Mouse (Mus musculus) forebrain, embryonic 12.5 days (tissue): ENCODE results near the gene Eef1akmt3. TPM values are rescaled to one million over a fixed set of nuclear protein-coding genes. Genes with fewer than 3 reads are reported as not detected.
"Not testable (repeated sequence)": the region's sequence is repeated elsewhere in the genome, so short reads cannot be mapped to it uniquely, and the experiment has no call there.

ENCODE experiments used
- ATAC-seq: fragments of 200-750 bp; cut with Nextera tagmentation; 2 replicates; pipeline ENCODE4 v1.8.0; 2017; ENCODE audit warnings: moderate TSS enrichment; ENCODE audit not compliant: low FRiP score
- H3K27ac ChIP-seq: fragments of 300-500 bp; sonication (generic); 2 replicates; pipeline ENCODE4 v1.5.1; 2016; ENCODE audit warnings: mild to moderate bottlenecking
- H3K27me3 ChIP-seq: fragments of 300-500 bp; sonication (generic); 2 replicates; pipeline ENCODE4 v1.6.1; 2016; ENCODE audit warnings: mild to moderate bottlenecking
- H3K36me3 ChIP-seq: fragments of 300-500 bp; sonication (generic); replicated peaks from 2 replicates; pipeline ENCODE4 v1.6.1; 2016; ENCODE audit warnings: mild to moderate bottlenecking
- H3K4me1 ChIP-seq: fragments of 300-500 bp; sonication (generic); 2 replicates; pipeline ENCODE4 v1.6.1; 2016
- H3K4me2 ChIP-seq: fragments of 300-500 bp; sonication (generic); 2 replicates; pipeline ENCODE4 v1.6.1; 2016; ENCODE audit warnings: mild to moderate bottlenecking, moderate library complexity
- H3K4me3 ChIP-seq: fragments of 300-500 bp; sonication (generic); replicated peaks from 2 replicates; pipeline ENCODE4 v1.5.1; 2016; ENCODE audit warnings: mild to moderate bottlenecking
- H3K9ac ChIP-seq: fragments of 300-500 bp; sonication (generic); 2 replicates; pipeline ENCODE4 v1.6.1; 2016; ENCODE audit warnings: mild to moderate bottlenecking
- H3K9me3 ChIP-seq: fragments of 300-500 bp; sonication (generic); 2 replicates; pipeline ENCODE4 v1.6.1; 2016
- WGBS: fragments of 180-500 bp; shearing (Covaris S2); methylation state at CpG from one replicate; pipeline ENCODE4 v1.1.7; 2016; 5-methylcytosine and 5-hydroxymethylcytosine counted together
- polyA plus RNA-seq: library from polyadenylated mRNA; unstranded; fragments of >200 nt; fragmentation: Nextera tagmentation; extraction: Ambion mirVana; gene quantifications from 2 replicates; pipeline ENCODE4 v1.2.1, GENCODE M21; 2016

Eef1akmt3 gene
- polyA plus RNA-seq, 1 experiment from 2014 or later, result 0.20 TPM

DNA sequence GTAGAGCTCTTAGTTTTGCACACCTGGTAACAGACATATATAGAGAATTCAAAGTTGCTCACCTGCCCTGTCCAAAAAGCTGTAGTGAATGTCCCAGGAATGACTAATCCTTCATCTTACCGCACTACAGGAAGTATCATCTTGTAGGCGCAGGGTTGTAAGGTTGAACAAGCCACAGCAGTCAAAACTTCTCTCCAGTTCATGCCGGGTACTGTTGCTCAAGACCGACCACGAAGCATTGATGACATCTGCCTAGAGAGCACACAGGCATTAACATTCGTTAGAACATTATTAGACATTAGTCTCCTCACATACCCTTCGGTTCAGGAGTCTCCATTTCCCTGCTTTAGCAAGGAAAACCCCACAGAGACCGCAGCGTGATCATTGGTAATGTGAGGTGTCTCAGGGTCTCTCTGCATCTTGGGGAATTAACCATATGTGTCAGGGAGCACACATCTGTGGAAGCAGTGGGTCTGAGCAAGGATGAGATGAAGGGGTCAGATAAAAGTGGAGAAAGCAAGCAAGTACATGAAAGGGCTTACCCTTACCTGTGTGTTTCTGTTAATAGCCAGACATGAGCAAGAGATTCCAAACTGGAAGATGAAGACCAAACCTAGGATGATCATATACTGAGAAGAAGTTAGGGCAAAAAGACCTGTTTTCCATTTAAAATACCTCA lies 27.2 kb upstream of the Eef1akmt3 start:
- H3K9me3 ChIP-seq, result no peaks in the 10 kb centered on the region

GRCm38 (mm10) chr10:127066519-127067018 lies 25.3 kb upstream of the Eef1akmt3 start:
- ATAC-seq, result no peak
- peaks cover 42% of the 10 kb centered on the region for H3K36me3 ChIP-seq
- no peak overlapping the region for H3K9ac ChIP-seq
- no peak overlapping the region for H3K4me3 ChIP-seq
- peaks cover 55% of the 10 kb centered on the region for H3K4me1 ChIP-seq
- 90% methylated on average over 14 of the region's 14 CpGs for WGBS
- no peaks in the 10 kb centered on the region for H3K27me3 ChIP-seq
- no peak overlapping the region for H3K4me2 ChIP-seq
- no peaks in the 10 kb centered on the region for H3K9me3 ChIP-seq
- H3K27ac ChIP-seq, result peak overlapping the region; percentile 38; the same call in 1 of the 2 replicates

More for the DNA sequence above, 27.2 kb upstream of the Eef1akmt3 start:
- Histone ChIP-seq H3K36me3 (peaks cover 42% of the 10 kb centered on the region), H3K4me3 (peak overlapping the region; percentile 62), H3K27me3 (no peaks in the 10 kb centered on the region), H3K9ac (peak overlapping the region; percentile 80; the same call in 1 of the 2 replicates), H3K4me1 (peaks cover 46% of the 10 kb centered on the region), H3K27ac (peak overlapping the region; percentile 96; the same call in 1 of the 2 replicates), H3K4me2 (peak overlapping the region; percentile 97)
- no peak for ATAC-seq
- 78% methylated on average over 9 of the region's 9 CpGs for WGBS

- peaks cover 42% of the 10 kb centered on the region for H3K36me3 ChIP-seq
- H3K4me3 ChIP-seq, result no peak overlapping the region
- WGBS, result 88% methylated on average over 9 of the region's 9 CpGs
- ATAC-seq, result no peak
- H3K27ac ChIP-seq, result no peak overlapping the region
- H3K9ac ChIP-seq, result no peak overlapping the region
- no peaks in the 10 kb centered on the region for H3K9me3 ChIP-seq
- H3K27me3 ChIP-seq, result no peaks in the 10 kb centered on the region
- peaks cover 56% of the 10 kb centered on the region for H3K4me1 ChIP-seq
- H3K4me2 ChIP-seq, result no peak overlapping the region
Measured at GRCm38 (mm10) chr10:127065981-127066380, 24.7 kb upstream of the Eef1akmt3 start.

DNA sequence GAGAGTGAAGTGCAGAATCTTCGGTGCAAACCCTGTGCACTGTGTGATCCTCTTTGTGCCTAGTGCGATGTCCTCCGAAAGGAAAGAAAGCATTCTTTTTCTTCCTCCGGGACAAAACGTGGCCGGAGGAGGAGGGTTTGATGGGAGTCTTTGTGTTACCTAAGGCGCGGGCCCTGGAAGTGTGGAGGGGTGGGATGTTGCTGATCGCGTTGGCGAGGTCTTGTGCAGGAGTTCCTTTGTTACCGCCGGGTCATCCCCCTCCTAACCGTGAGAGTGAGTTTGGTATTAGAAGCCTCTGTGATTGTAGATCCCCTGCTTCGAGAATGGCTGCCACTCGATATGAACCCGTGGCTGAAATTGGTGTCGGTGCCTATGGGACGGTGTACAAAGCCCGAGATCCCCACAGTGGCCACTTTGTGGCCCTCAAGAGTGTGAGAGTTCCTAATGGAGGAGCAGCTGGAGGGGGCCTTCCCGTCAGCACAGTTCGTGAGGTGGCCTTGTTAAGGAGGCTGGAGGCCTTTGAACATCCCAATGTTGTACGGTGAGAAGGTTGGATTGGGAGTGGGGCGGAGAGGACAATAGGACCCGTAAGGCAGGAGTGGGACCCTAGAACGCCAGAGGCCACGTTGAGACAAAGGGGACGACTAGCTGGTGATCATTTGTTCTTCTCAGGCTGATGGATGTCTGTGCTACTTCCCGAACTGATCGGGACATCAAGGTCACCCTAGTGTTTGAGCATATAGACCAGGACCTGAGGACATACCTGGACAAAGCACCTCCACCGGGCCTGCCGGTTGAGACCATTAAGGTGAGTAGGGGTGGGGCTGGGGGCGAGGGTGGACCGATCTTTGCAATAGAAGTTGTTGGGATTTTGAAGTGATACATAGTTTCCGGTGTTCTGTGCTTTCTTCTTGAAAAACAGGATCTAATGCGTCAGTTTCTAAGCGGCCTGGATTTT lies 22.9 kb upstream of the Eef1akmt3 start:
- 13% methylated on average over 37 of the region's 37 CpGs for WGBS
- ATAC-seq, result no peak
- Histone ChIP-seq H3K4me2 (peak overlapping the region; percentile 82), H3K9me3 (no peaks in the 10 kb centered on the region), H3K9ac (peak overlapping the region; percentile 99), H3K27me3 (no peaks in the 10 kb centered on the region), H3K4me1 (peaks cover 57% of the 10 kb centered on the region), H3K36me3 (peaks cover 42% of the 10 kb centered on the region), H3K4me3 (peak overlapping the region; percentile 76), H3K27ac (peak overlapping the region; percentile 94)

- Histone ChIP-seq H3K27ac (peak within 1 kb of the TSS; percentile 94), H3K4me3 (peak within 1 kb of the TSS; percentile 76), H3K9ac (peak within 1 kb of the TSS; percentile 99), H3K27me3 (no peaks in the 10 kb centered on the region), H3K9me3 (no peaks in the 10 kb centered on the region), H3K36me3 (peaks cover 39% of the 10 kb centered on the region), H3K4me1 (peaks cover 57% of the 10 kb centered on the region), H3K4me2 (peak within 1 kb of the TSS; percentile 82)
- WGBS, result under 1% methylated on average over 46 of the region's 46 CpGs
- ATAC-seq, result peak; percentile 93
Measured at GRCm38 (mm10) chr10:127063239-127063872, 22.0 kb upstream of the Eef1akmt3 start, which contains the start of gene Cdk4. Gene Cdk4, plus strand, starts transcription at chr10:127063534.

- H3K4me3 ChIP-seq, result no peak overlapping the region
- H3K27me3 ChIP-seq, result no peaks in the 10 kb centered on the region; the same call in 1 of the 2 replicates
- H3K36me3 ChIP-seq, result peaks cover 33% of the 10 kb centered on the region
- no peak overlapping the region for H3K9ac ChIP-seq
- ATAC-seq, result no peak
- H3K9me3 ChIP-seq, result no peaks in the 10 kb centered on the region
- no peak overlapping the region for H3K27ac ChIP-seq
- 83% methylated on average over 5 of the region's 5 CpGs for WGBS
- H3K4me1 ChIP-seq, result peaks cover 57% of the 10 kb centered on the region
- no peak overlapping the region for H3K4me2 ChIP-seq
Measured at GRCm38 (mm10) chr10:127062503-127062902, 21.2 kb upstream of the Eef1akmt3 start.

GRCm38 (mm10) chr10:127062101-127062500 lies 20.8 kb upstream of the Eef1akmt3 start:
- peaks cover 60% of the 10 kb centered on the region for H3K4me1 ChIP-seq
- not testable (repeated sequence) for ATAC-seq, H3K4me3 ChIP-seq, H3K27me3 ChIP-seq, H3K9ac ChIP-seq, H3K4me2 ChIP-seq, H3K27ac ChIP-seq, H3K9me3 ChIP-seq
- WGBS, result 96% methylated on average over 4 of the region's 4 CpGs
- H3K36me3 ChIP-seq, result peaks cover 33% of the 10 kb centered on the region

- WGBS, result 75% methylated on average over 2 of the region's 2 CpGs
- 0 out of 2 replicates have a peak overlapping the region, but pooled peaks have one; percentile 98 for H3K9ac ChIP-seq
Measured at GRCm38 (mm10) chr10:127061513-127061912, 20.2 kb upstream of the Eef1akmt3 start.

DNA sequence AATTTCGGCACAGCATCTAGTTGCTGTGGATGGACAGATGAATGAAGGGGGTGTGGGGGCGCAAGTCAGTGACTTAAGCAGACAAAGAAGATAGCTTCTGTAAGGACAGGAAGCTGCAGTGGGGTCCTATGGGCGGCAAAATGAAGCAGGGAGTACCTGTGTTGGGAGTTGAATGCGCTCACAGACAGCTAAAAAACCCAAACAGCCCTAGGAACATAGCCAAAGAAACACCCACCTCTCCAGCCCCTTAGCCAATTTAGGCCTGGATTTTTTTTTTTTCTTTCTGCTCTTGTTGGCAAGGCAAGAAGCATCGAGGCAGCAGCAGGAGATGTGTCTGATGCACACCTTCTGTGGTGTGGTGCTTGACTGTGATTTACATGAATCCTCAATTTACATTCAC lies 19.8 kb upstream of the Eef1akmt3 start:
- H3K27me3 ChIP-seq, result no peaks in the 10 kb centered on the region; the same call in 1 of the 2 replicates
- peak overlapping the region; percentile 99 for H3K4me3 ChIP-seq
- H3K9ac ChIP-seq, result peak overlapping the region; percentile 98; the same call in 1 of the 2 replicates
- peaks cover 32% of the 10 kb centered on the region for H3K36me3 ChIP-seq
- H3K4me1 ChIP-seq, result peaks cover 56% of the 10 kb centered on the region
- H3K9me3 ChIP-seq, result no peaks in the 10 kb centered on the region
- H3K4me2 ChIP-seq, result peak overlapping the region; percentile 96
- H3K27ac ChIP-seq, result peak overlapping the region; percentile 97
- 16% methylated on average over 5 of the region's 5 CpGs for WGBS
- no peak for ATAC-seq

More at GRCm38 (mm10) chr10:127061513-127061912, 20.2 kb upstream of the Eef1akmt3 start:
- H3K36me3 ChIP-seq, result peaks cover 32% of the 10 kb centered on the region
- no peaks in the 10 kb centered on the region; the same call in 1 of the 2 replicates for H3K27me3 ChIP-seq
- peaks cover 57% of the 10 kb centered on the region for H3K4me1 ChIP-seq
- ATAC-seq, result no peak
- H3K9me3 ChIP-seq, result no peaks in the 10 kb centered on the region
- H3K4me2 ChIP-seq, result peak overlapping the region; percentile 96; the same call in 1 of the 2 replicates
- peak overlapping the region; percentile 97 for H3K27ac ChIP-seq
- no peak overlapping the region for H3K4me3 ChIP-seq

GRCm38 (mm10) chr10:127059968-127060916 lies 18.9 kb upstream of the Eef1akmt3 start, which contains the start of gene March9:
Gene March9, minus strand, starts transcription at chr10:127060184.
- Histone ChIP-seq H3K4me2 (peak within 1 kb of the TSS; percentile 96), H3K9ac (peak within 1 kb of the TSS; percentile 98), H3K9me3 (no peaks in the 10 kb centered on the region), H3K27me3 (no peaks in the 10 kb centered on the region; the same call in 1 of the 2 replicates), H3K4me3 (peak within 1 kb of the TSS; percentile 99), H3K4me1 (peaks cover 52% of the 10 kb centered on the region), H3K27ac (peak within 1 kb of the TSS; percentile 97), H3K36me3 (peaks cover 32% of the 10 kb centered on the region)
- peak; percentile 54 for ATAC-seq
- WGBS, result under 1% methylated on average over 67 of the region's 72 CpGs
